In genomic region chr8:72421362-72422335, GRCm38 (mm10) we compare ENCODE assay signal across 8 mouse cellular contexts. TPM values are rescaled to one million over a fixed set of nuclear protein-coding genes. Genes with fewer than 3 reads are reported as not detected.
DNase-seq lines count a peak whose midpoint lies in the region; ATAC-seq and TF ChIP-seq lines count a peak whose summit lies in the region.

Gene Eps15l1, minus strand, starts transcription at chr8:72421460.

- no peaks in the 10 kb centered on the region for H3K9me3 ChIP-seq in embryonic facial prominence, embryonic 15.5 days (replicated peaks)
- H3K9me3 ChIP-seq in limb, embryonic 14.5 days (ENCODE audit: control insufficient read depth, low read length), result no peaks in the 10 kb centered on the region
- H3K9me3 ChIP-seq in midbrain, postnatal 0 days (ENCODE audit: low read length), result no peaks in the 10 kb centered on the region

- peak within 1 kb of the TSS; percentile 89 for H3K27ac ChIP-seq in bone marrow, adult 2 months (ENCODE audit: control insufficient read depth, insufficient read depth, low read depth, low read length, poor library complexity)
- H3K27ac ChIP-seq in embryonic facial prominence, embryonic 15.5 days (replicated peaks), result peak within 1 kb of the TSS; percentile 96
- H3K27ac ChIP-seq in limb, embryonic 14.5 days (replicated peaks; ENCODE audit: low read depth, low read length), result peak within 1 kb of the TSS; percentile 95
- H3K27ac ChIP-seq in midbrain, postnatal 0 days (ENCODE audit: low read depth, low read length), result peak within 1 kb of the TSS; percentile 89

- H3K36me3 ChIP-seq in embryonic facial prominence, embryonic 15.5 days, result no peaks in the 10 kb centered on the region
- H3K36me3 ChIP-seq in limb, embryonic 14.5 days (ENCODE audit: control insufficient read depth, insufficient read depth, low read length), result no peaks in the 10 kb centered on the region
- H3K36me3 ChIP-seq in midbrain, postnatal 0 days (ENCODE audit: insufficient read depth, low read length), result peaks cover 3% of the 10 kb centered on the region; the same call in 1 of the 2 replicates

- H3K4me1 ChIP-seq in bone marrow, adult 2 months (ENCODE audit: control insufficient read depth, insufficient read depth, low read length), result peaks cover 2% of the 10 kb centered on the region
- peaks cover 35% of the 10 kb centered on the region for H3K4me1 ChIP-seq in embryonic facial prominence, embryonic 15.5 days
- H3K4me1 ChIP-seq in limb, embryonic 14.5 days (ENCODE audit: control insufficient read depth, insufficient read depth, low read length), result peaks cover 23% of the 10 kb centered on the region
- H3K4me1 ChIP-seq in midbrain, postnatal 0 days (ENCODE audit: insufficient read depth, low read length), result peaks cover 12% of the 10 kb centered on the region

- H3K9ac ChIP-seq in embryonic facial prominence, embryonic 15.5 days, result peak within 1 kb of the TSS; percentile 68
- peak within 1 kb of the TSS; percentile 87 for H3K9ac ChIP-seq in limb, embryonic 14.5 days (ENCODE audit: low read depth, low read length, severe bottlenecking)
- H3K9ac ChIP-seq in midbrain, postnatal 0 days (replicated peaks; ENCODE audit: low read length, poor library complexity, severe bottlenecking), result peak within 1 kb of the TSS; percentile 91

- WGBS in bone marrow, adult 2 months, result 1% methylated on average over 48 of the region's 48 CpGs
- under 1% methylated on average over 48 of the region's 48 CpGs for WGBS in embryonic facial prominence, embryonic 15.5 days
- WGBS in limb, embryonic 14.5 days, result under 1% methylated on average over 48 of the region's 48 CpGs
- WGBS in midbrain, postnatal 0 days, result under 1% methylated on average over 48 of the region's 48 CpGs

- peak; percentile 97 for ATAC-seq in embryonic facial prominence, embryonic 15.5 days (ENCODE audit: insufficient number of reproducible peaks, low FRiP score, low TSS enrichment, low read depth)
- peak; percentile 98 for ATAC-seq in limb, embryonic 14.5 days (ENCODE audit: low FRiP score, low read depth)
- ATAC-seq in midbrain, postnatal 0 days (ENCODE audit: low FRiP score), result peak; percentile 97

- TF ChIP-seq POLR2A in bone marrow, adult 2 months (IDR thresholded peaks at IDR 0.05; ENCODE audit: borderline replicate concordance, control insufficient read depth, low read depth, low read length), result peak; percentile 86; the same call in 1 of the 2 replicates
- peak; percentile 93 for TF ChIP-seq POLR2A in limb, embryonic 14.5 days (IDR thresholded peaks at IDR 0.05; ENCODE audit: borderline replicate concordance, extremely low read depth, insufficient read depth, insufficient read length)

- peak within 1 kb of the TSS; percentile 57 for H3K4me2 ChIP-seq in embryonic facial prominence, embryonic 15.5 days (replicated peaks)
- H3K4me2 ChIP-seq in limb, embryonic 14.5 days (replicated peaks; ENCODE audit: low read depth, low read length, severe bottlenecking), result peak within 1 kb of the TSS; percentile 56
- peak within 1 kb of the TSS; percentile 71 for H3K4me2 ChIP-seq in midbrain, postnatal 0 days (ENCODE audit: low read depth, low read length, poor library complexity, severe bottlenecking)

- peak; percentile 99 for DNase-seq in 416B (ENCODE audit: low read depth)
- DNase-seq in heart, adult 8-10 months (ENCODE audit: low spot score), result peak; percentile 99
- DNase-seq in kidney, adult 9 months, result peak; percentile 100
- DNase-seq in limb, embryonic 14.5 days (ENCODE audit: low spot score), result peak; percentile 99
- DNase-seq in midbrain, postnatal 0 days (ENCODE audit: low spot score), result peak; percentile 99
- peak; percentile 98 for DNase-seq in spleen, postnatal 14 days (ENCODE audit: low spot score in 2 of 2)

- peak within 1 kb of the TSS; percentile 80 for H3K4me3 ChIP-seq in bone marrow, adult 2 months (replicated peaks; ENCODE audit: control insufficient read depth, low read depth, low read length)
- peak within 1 kb of the TSS; percentile 85 for H3K4me3 ChIP-seq in embryonic facial prominence, embryonic 15.5 days (replicated peaks)
- peak within 1 kb of the TSS; percentile 85 for H3K4me3 ChIP-seq in limb, embryonic 14.5 days (replicated peaks; ENCODE audit: low read length)
- H3K4me3 ChIP-seq in midbrain, postnatal 0 days (ENCODE audit: low read depth, low read length), result peak within 1 kb of the TSS; percentile 82

- no peak for TF ChIP-seq CTCF in bone marrow, adult 2 months (IDR thresholded peaks at IDR 0.05; ENCODE audit: control insufficient read depth, insufficient read depth, low read length)
- no peak for TF ChIP-seq CTCF in midbrain, postnatal 0 days (IDR thresholded peaks at IDR 0.05)

- no peaks in the 10 kb centered on the region for H3K27me3 ChIP-seq in embryonic facial prominence, embryonic 15.5 days
- H3K27me3 ChIP-seq in limb, embryonic 14.5 days (ENCODE audit: control insufficient read depth, insufficient read depth, low read length), result no peaks in the 10 kb centered on the region
- no peaks in the 10 kb centered on the region for H3K27me3 ChIP-seq in midbrain, postnatal 0 days (ENCODE audit: insufficient read depth, low read length)

RNA-seq across cellular contexts. Expression of gene Eps15l1, which starts in this region (rescaled TPM):
- 29.1 and 46.4 TPM in 2 replicates for polyA plus RNA-seq in bone marrow, adult 2 months (2011; ENCODE audit: insufficient read depth, insufficient read length, low replicate concordance, missing spikeins)
- polyA plus RNA-seq in embryonic facial prominence, embryonic 15.5 days (2015; fragmentation: Nextera tagmentation; extraction: Ambion mirVana), result 54.2 and 56.6 TPM in 2 replicates
- total RNA-seq in heart, adult 8-10 months (2022), result 10 to 100 TPM; 36.8 to 46.7 (median 38.3) TPM
- 109 and 114 TPM in 2 replicates for polyA plus RNA-seq in limb, embryonic 14.5 days (2012; rRNA removed)
- polyA plus RNA-seq in limb, embryonic 14.5 days (2014; fragmentation: Nextera tagmentation; extraction: Ambion mirVana), result 56.5 and 62.0 TPM in 2 replicates
- 65.7 and 66.4 TPM in 2 replicates for total RNA-seq in midbrain, postnatal 0 days (2014; rRNA removed)
- polyA plus RNA-seq in midbrain, postnatal 0 days (2015; fragmentation: Nextera tagmentation; extraction: Ambion mirVana), result 51.3 and 51.9 TPM in 2 replicates

Comparison
In these comparisons a context has a peak if more than half of its experiments do, and no peak if none do; other contexts are left out.
1. Peak in every context shown above with its lines: DNase-seq, ATAC-seq, H3K4me3 ChIP-seq and H3K27ac ChIP-seq.